Mouse (Mus musculus) bone marrow, adult 2 months (tissue): ENCODE results near the gene Gm10718.
"Not testable (repeated sequence)": the region's sequence is repeated elsewhere in the genome, so short reads cannot be mapped to it uniquely, and the experiment has no call there.

Experiments used
- CTCF ChIP-seq: fragments of 200-500 bp; IDR thresholded peaks from 2 replicates; pipeline ENCODE4 v1.5.1; 2011; ENCODE audit warnings: low read length, control low read depth; ENCODE audit not compliant: control insufficient read depth, insufficient read depth
- POLR2A ChIP-seq: fragments of 200-500 bp; IDR thresholded peaks from 2 replicates; pipeline ENCODE4 v1.6.1; 2011; ENCODE audit warnings: low read depth, mild to moderate bottlenecking, control low read depth, low read length, borderline replicate concordance; ENCODE audit not compliant: control insufficient read depth

GRCm38 (mm10) chr9:3007272-3007671 is 16.1 kb upstream of the Gm10718 start:
- not testable (repeated sequence) for TF ChIP-seq CTCF, POLR2A
